Mouse (Mus musculus): ENCODE results near the gene Ddah1.
A peak's percentile ranks its signal among the peaks of the same experiment; 100 is the strongest.
"Not testable (repeated sequence)": the region's sequence is repeated elsewhere in the genome, so short reads cannot be mapped to it uniquely, and the experiment has no call there.

Ddah1 gene

DNA sequence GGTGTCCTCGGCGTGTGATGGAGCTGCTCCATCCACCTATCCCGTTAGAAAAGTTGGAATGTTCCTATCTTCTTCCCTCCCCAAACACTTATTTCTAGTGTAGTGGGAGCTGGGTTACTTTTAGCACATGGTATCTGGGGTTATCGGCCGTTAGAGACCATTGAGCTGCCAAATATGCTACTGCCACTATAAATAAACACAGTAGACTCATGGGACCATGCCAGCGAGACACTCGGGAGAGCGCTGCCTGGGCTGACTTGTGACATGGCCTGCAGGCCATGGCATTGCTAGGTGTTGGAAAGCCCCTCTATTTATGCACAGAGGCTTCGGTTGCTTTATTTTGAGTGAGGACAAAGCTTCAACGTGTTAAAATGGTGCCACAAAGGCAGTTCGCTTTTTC, 139.3 kb downstream of the Ddah1 start:
- H3K9me3 ChIP-seq (ENCODE audit: low read length) = no peaks in the 10 kb centered on the region
- H3K27me3 ChIP-seq (ENCODE audit: insufficient read depth, low read length) = no peaks in the 10 kb centered on the region
- no peaks in the 10 kb centered on the region for H3K4me1 ChIP-seq (replicated peaks; ENCODE audit: low read depth, low read length)
- H3K4me3 ChIP-seq (replicated peaks; ENCODE audit: low read length) = no peak overlapping the region
- no peak for TF ChIP-seq CTCF (conservative IDR thresholded peaks at IDR 0.05; ENCODE audit: low read length)
- H3K36me3 ChIP-seq (ENCODE audit: insufficient read depth, low read length) = no peaks in the 10 kb centered on the region

DNA sequence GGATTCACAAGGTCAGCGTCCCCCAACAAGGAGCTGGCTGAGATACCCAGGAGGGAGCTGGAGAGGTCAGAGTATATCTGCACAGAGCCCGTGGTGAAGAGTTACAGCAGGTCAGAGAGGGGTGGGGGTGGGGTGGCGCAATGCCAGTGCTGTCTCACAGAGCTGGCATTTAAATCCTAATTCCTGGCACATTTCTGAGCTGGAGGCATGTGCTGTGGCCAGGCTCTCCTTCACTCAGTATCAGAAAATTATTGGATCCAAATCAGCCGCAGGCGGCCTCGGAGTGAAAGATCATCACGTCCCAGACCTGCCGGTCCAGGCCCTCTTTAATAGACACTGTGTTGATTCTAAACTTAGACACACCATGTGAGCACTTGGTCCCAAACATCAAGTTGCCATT, 141.4 kb downstream of the Ddah1 start:
- H3K4me1 ChIP-seq (replicated peaks; ENCODE audit: low read depth, low read length) = no peaks in the 10 kb centered on the region
- TF ChIP-seq CTCF (conservative IDR thresholded peaks at IDR 0.05; ENCODE audit: low read length) = no peak
- no peak for TF ChIP-seq NANOG (IDR thresholded peaks at IDR 0.05; ENCODE audit: borderline replicate concordance, low read length)
- no peak for TF ChIP-seq POU5F1 (IDR thresholded peaks at IDR 0.05; ENCODE audit: borderline replicate concordance, low read length)
- H3K27me3 ChIP-seq (ENCODE audit: insufficient read depth, low read length) = no peaks in the 10 kb centered on the region
- no peaks in the 10 kb centered on the region for H3K36me3 ChIP-seq (ENCODE audit: insufficient read depth, low read length)
- no peaks in the 10 kb centered on the region for H3K9me3 ChIP-seq (ENCODE audit: low read length)
- no peak overlapping the region for H3K4me3 ChIP-seq (replicated peaks; ENCODE audit: low read length)

DNA sequence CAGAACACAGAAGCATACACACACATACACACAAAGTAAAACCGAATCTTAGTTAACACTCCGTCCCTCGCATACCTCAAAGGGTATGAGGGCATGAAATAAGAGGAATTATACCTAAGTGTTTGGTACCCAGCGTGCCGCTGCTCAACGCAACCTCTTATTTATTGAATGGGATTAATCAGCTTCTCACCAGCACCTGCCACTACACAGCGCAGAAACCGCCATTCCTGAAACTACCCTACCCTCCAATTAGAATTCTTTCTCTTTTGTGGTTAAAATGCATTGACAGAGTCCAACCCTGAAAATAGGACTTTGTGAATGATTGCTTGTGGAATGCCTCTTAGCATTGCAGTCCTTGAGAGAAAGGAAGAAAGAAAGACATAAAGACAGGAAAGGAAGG, 145.1 kb downstream of the Ddah1 start:
- Histone ChIP-seq H3K4me1 (replicated peaks; ENCODE audit: low read depth, low read length) (no peaks in the 10 kb centered on the region), H3K36me3 (ENCODE audit: insufficient read depth, low read length) (no peaks in the 10 kb centered on the region), H3K9me3 (ENCODE audit: low read length) (peaks cover 9% of the 10 kb centered on the region), H3K4me3 (replicated peaks; ENCODE audit: low read length) (no peak overlapping the region), H3K27me3 (ENCODE audit: insufficient read depth, low read length) (peaks cover 5% of the 10 kb centered on the region; the same call in 1 of the 2 replicates)
- TF ChIP-seq CTCF (conservative IDR thresholded peaks at IDR 0.05; ENCODE audit: low read length) = no peak
- no peak for TF ChIP-seq POU5F1 (IDR thresholded peaks at IDR 0.05; ENCODE audit: borderline replicate concordance, low read length)
- TF ChIP-seq NANOG (IDR thresholded peaks at IDR 0.05; ENCODE audit: borderline replicate concordance, low read length) = no peak

DNA sequence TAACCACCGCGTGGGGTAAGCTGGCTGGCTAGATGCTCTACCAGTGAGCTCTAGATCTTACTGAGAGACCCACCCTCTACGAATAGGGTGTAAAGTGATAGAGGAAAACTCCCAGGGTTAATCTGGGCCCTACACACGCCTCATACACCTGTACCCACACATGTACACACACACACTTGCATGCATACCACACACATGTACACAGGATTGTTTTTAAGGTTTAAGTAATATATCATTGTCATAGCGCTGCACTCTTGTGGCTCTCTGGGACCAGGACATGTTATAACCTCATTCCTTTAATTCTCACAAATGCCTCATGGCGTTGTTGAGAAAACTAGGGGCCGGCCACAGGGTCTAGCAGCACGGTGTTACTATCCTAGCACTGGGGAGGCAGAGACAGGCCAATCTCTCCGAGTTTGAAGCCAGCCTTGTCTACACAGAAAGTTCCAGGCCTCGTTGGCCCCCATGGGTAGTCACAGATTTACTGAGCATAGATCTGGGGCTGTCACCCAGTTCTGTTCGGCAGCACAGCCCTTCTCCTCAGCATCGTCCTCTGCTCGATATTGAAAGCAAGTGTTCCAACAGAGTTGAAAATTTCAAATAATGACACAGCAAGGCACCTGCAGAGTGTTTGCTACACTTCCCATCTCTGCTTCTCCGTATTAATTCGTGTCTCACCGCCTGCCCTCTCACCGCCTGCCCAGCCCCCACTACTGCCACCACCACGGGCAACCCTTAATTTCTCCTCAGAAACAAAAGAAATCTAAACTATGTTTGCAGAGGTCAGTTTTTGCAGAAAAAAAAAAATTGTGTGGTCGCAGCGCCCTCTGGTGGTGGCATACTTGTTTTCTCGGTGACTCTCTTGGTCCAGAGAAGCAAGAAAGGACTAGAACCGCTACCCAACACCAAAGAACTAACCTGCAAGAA, 146.6 kb downstream of the Ddah1 start:
- H3K27me3 ChIP-seq (ENCODE audit: insufficient read depth, low read length) = peaks cover 5% of the 10 kb centered on the region; the same call in 1 of the 2 replicates
- peaks cover 9% of the 10 kb centered on the region for H3K9me3 ChIP-seq (ENCODE audit: low read length)
- no peak overlapping the region for H3K4me3 ChIP-seq (replicated peaks; ENCODE audit: low read length)
- TF ChIP-seq POU5F1 (IDR thresholded peaks at IDR 0.05; ENCODE audit: borderline replicate concordance, low read length) (no peak), CTCF (conservative IDR thresholded peaks at IDR 0.05; ENCODE audit: low read length) (peak; percentile 51)
- no peaks in the 10 kb centered on the region for H3K4me1 ChIP-seq (replicated peaks; ENCODE audit: low read depth, low read length)
- no peaks in the 10 kb centered on the region for H3K36me3 ChIP-seq (ENCODE audit: insufficient read depth, low read length)

DNA sequence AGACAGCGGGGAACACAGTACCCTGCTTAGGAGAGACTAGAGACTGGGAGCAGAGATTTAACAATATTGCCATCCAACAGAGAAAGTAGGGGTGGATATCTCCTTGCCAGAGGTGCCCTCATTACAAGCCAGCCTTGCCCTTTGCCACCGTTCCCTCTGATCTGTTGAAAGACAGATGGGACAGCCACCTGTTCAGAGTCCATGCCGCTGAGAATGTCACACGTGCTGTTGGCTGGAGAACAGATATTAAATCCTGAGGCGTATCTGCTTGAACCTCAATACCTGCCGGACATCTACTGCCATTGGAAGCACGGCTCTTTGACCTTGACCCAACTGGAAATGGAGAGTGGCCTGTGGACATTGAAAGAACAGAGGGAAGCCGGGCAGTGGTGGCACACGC, 148.1 kb downstream of the Ddah1 start:
- H3K36me3 ChIP-seq (ENCODE audit: insufficient read depth, low read length) = no peaks in the 10 kb centered on the region
- peaks cover 5% of the 10 kb centered on the region; the same call in 1 of the 2 replicates for H3K27me3 ChIP-seq (ENCODE audit: insufficient read depth, low read length)
- H3K4me3 ChIP-seq (replicated peaks; ENCODE audit: low read length) = no peak overlapping the region
- no peaks in the 10 kb centered on the region for H3K4me1 ChIP-seq (replicated peaks; ENCODE audit: low read depth, low read length)
- H3K9me3 ChIP-seq (ENCODE audit: low read length) = peaks cover 9% of the 10 kb centered on the region
- TF ChIP-seq POU5F1 (IDR thresholded peaks at IDR 0.05; ENCODE audit: borderline replicate concordance, low read length) (no peak), NANOG (IDR thresholded peaks at IDR 0.05; ENCODE audit: borderline replicate concordance, low read length) (no peak), CTCF (conservative IDR thresholded peaks at IDR 0.05; ENCODE audit: low read length) (no peak)

DNA sequence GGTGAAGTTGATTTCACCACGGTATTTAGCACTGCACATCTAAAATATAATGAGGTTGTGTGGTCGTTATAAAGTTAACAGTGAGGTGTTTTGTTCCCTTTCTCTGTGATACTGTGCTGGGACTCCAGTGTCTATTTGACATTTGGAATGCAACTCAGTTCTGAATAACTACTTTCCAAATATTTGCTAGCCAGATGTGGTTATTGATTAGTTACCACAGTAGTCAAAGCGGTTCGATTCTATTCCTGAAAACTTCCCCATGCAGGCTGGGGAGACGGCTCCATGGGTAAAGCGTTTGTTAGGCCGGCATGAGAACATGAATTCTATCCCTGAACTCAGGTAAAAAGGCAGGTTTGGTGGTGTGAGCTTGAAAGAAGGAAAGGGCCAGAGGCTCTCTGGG, 154.0 kb downstream of the Ddah1 start:
- Histone ChIP-seq H3K4me3 (replicated peaks; ENCODE audit: low read length) (no peak overlapping the region), H3K9me3 (ENCODE audit: low read length) (no peaks in the 10 kb centered on the region), H3K4me1 (replicated peaks; ENCODE audit: low read depth, low read length) (peaks cover 22% of the 10 kb centered on the region), H3K27me3 (ENCODE audit: insufficient read depth, low read length) (peaks cover 20% of the 10 kb centered on the region), H3K36me3 (ENCODE audit: insufficient read depth, low read length) (no peaks in the 10 kb centered on the region)
- TF ChIP-seq POU5F1 (IDR thresholded peaks at IDR 0.05; ENCODE audit: borderline replicate concordance, low read length) = no peak
- no peak for TF ChIP-seq CTCF (conservative IDR thresholded peaks at IDR 0.05; ENCODE audit: low read length)
- TF ChIP-seq NANOG (IDR thresholded peaks at IDR 0.05; ENCODE audit: borderline replicate concordance, low read length) = no peak

DNA sequence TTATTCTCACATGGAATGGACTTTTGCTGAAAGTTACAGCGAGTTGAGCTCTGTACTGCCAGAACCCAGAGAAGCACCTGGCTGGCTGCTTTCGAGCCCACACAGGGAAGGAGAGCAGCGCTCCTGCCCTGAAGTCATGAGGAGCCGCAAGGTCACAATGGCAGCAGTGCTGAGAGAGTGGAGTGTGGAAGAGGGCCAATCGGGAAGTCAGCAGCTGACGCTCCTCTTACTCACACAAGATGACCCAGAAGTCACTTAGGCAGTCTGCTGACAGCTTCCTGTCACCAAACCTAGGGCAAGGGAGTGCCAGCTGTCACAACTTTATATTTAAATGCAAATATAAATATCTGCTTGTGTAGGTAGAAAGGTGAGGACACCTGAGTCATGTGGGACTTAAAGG, 154.8 kb downstream of the Ddah1 start:
- H3K36me3 ChIP-seq (ENCODE audit: insufficient read depth, low read length) = no peaks in the 10 kb centered on the region
- peaks cover 22% of the 10 kb centered on the region for H3K4me1 ChIP-seq (replicated peaks; ENCODE audit: low read depth, low read length)
- TF ChIP-seq CTCF (conservative IDR thresholded peaks at IDR 0.05; ENCODE audit: low read length) (no peak), POU5F1 (IDR thresholded peaks at IDR 0.05; ENCODE audit: borderline replicate concordance, low read length) (no peak), NANOG (IDR thresholded peaks at IDR 0.05; ENCODE audit: borderline replicate concordance, low read length) (no peak)

DNA sequence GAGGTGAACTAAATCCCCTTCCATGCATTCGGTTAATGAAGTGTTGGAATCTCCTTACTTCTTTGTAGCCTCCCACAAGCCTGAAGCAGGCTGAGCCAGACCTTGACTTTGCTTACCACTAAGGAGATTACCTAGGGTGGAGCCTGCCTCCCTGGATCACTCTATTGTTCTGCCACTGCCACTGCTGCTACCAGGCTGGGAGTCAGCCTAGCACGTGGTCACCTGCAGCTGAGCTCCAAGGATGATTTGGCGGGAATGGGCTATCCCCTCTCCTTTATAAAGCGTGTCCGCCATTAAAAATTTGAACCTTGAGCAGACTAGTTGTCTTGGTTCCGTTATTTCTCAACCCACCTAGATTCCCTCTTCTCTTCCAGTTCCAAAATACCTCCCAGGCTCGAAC, 155.5 kb downstream of the Ddah1 start:
- peaks cover 20% of the 10 kb centered on the region for H3K27me3 ChIP-seq (ENCODE audit: insufficient read depth, low read length)
- H3K4me1 ChIP-seq (replicated peaks; ENCODE audit: low read depth, low read length) = peaks cover 22% of the 10 kb centered on the region
- H3K36me3 ChIP-seq (ENCODE audit: insufficient read depth, low read length) = not testable (repeated sequence)

More for the DNA sequence above, 154.8 kb downstream of the Ddah1 start:
- H3K27me3 ChIP-seq (ENCODE audit: insufficient read depth, low read length) = peaks cover 20% of the 10 kb centered on the region
- peak overlapping the region; percentile 17; the same call in 1 of the 2 replicates for H3K4me3 ChIP-seq (replicated peaks; ENCODE audit: low read length)
- peaks cover 5% of the 10 kb centered on the region for H3K9me3 ChIP-seq (ENCODE audit: low read length)

DNA sequence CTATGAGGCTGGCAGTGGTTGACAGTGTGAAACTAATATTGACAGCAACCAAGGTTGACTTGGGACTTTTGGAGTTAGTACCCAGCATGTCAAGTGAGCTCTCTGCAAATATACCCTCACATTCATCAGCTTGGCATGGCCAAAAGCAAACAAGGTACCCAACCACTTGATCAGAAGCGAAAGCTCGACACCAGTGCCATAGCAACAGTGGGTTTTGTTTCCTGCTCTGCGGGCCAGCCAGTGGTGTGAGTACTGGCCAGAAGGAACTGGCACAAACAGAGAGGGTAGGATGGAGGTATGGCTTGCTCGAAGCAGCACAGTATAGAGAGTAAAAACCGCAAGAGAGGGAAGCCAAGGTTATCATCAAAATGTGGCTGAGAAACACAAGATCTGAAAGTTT, 157.9 kb downstream of the Ddah1 start:
- Histone ChIP-seq H3K36me3 (ENCODE audit: insufficient read depth, low read length) (no peaks in the 10 kb centered on the region), H3K4me3 (replicated peaks; ENCODE audit: low read length) (no peak overlapping the region), H3K9me3 (ENCODE audit: low read length) (peaks cover 27% of the 10 kb centered on the region), H3K27me3 (ENCODE audit: insufficient read depth, low read length) (peaks cover 20% of the 10 kb centered on the region), H3K4me1 (replicated peaks; ENCODE audit: low read depth, low read length) (peaks cover 23% of the 10 kb centered on the region)
- no peak for TF ChIP-seq NANOG (IDR thresholded peaks at IDR 0.05; ENCODE audit: borderline replicate concordance, low read length)
- no peak for TF ChIP-seq POU5F1 (IDR thresholded peaks at IDR 0.05; ENCODE audit: borderline replicate concordance, low read length)

More for the DNA sequence above, 155.5 kb downstream of the Ddah1 start:
- H3K4me3 ChIP-seq (replicated peaks; ENCODE audit: low read length) = peak overlapping the region; percentile 17; the same call in 1 of the 2 replicates
- H3K9me3 ChIP-seq (ENCODE audit: low read length) = peaks cover 12% of the 10 kb centered on the region
